ENCODE assay signal across 11 mouse cellular contexts in the genomic region with DNA sequence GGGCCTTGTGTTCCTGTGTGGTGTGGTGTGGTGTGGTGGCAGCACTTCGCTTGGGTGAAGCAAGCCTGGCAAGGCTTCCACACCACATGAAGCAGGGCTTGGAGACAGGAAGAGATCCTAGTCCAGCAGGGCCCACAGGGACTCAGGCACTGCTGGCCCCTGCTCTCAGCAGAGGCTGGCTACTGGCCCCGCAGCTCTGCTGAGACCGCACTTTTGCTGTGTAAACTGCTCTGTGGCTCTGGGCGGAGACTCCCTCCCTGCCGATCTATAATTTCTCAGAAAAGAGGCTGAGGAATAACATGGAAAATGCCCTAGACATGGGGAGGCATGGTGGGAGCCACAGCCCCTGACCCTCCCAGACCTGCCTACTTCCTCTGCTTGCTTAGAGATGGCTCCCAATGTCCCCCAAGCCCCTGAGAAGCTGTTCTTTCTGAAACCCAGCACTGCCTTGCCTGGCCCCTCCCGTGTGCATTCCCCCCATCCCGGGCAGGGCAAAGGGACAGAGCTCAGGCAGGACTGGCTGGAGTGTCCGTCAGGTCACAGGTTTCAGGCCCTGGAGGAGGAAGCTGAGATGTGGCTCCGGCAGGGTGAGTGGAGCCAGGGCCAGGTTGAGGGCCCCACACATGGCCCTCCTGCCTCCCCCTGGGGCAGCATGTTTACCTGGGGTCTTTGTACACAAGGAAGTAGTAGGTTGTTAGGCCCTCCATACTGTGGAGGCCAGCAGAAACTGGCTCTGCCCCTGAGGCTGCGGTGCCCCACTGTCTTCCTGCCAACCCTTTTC. TPM values are rescaled to one million over a fixed set of nuclear protein-coding genes. Genes with fewer than 3 reads are reported as not detected.
DNase-seq lines count a peak whose midpoint lies in the region; ATAC-seq and TF ChIP-seq lines count a peak whose summit lies in the region.
"Had no signal": no experiment of that assay in that cellular context is flagged by ENCODE, and none has a peak within 500 bp of the region (broad histone marks: within the 10 kb centered on the region; RNA-seq: fewer than 3 reads in every experiment).

No protein-coding gene starts in this region.

- H3K27me3 ChIP-seq in forebrain, embryonic 10.5 days (ENCODE audit: poor library complexity, severe bottlenecking), result no peaks in the 10 kb centered on the region
- H3K27me3 ChIP-seq in forebrain, embryonic 16.5 days (replicated peaks; ENCODE audit: control insufficient read depth, insufficient read depth, low read length), result no peaks in the 10 kb centered on the region
- no peaks in the 10 kb centered on the region for H3K27me3 ChIP-seq in midbrain, embryonic 15.5 days (replicated peaks)
- H3K27me3 ChIP-seq in midbrain, postnatal 0 days (ENCODE audit: insufficient read depth, low read length), result no peaks in the 10 kb centered on the region
- H3K27me3 ChIP-seq in stomach, postnatal 0 days (ENCODE audit: control insufficient read depth, insufficient read depth, low read length), result no peaks in the 10 kb centered on the region
- H3K27me3 ChIP-seq: forebrain, embryonic 12.5 days had no signal

- H3K9ac ChIP-seq in forebrain, embryonic 16.5 days (replicated peaks; ENCODE audit: low read depth, low read length), result no peak overlapping the region
- H3K9ac ChIP-seq in midbrain, embryonic 15.5 days, result 0 out of 2 replicates have a peak overlapping the region, but pooled peaks have one; percentile 6
- no peak overlapping the region for H3K9ac ChIP-seq in midbrain, postnatal 0 days (replicated peaks; ENCODE audit: low read length, poor library complexity, severe bottlenecking)
- H3K9ac ChIP-seq in stomach, postnatal 0 days (ENCODE audit: low read length), result peak overlapping the region; percentile 53
- H3K9ac ChIP-seq: forebrain, embryonic 12.5 days had no signal

- peaks cover 8% of the 10 kb centered on the region for H3K36me3 ChIP-seq in forebrain, embryonic 10.5 days (replicated peaks)
- H3K36me3 ChIP-seq in forebrain, embryonic 16.5 days (ENCODE audit: control insufficient read depth, insufficient read depth), result no peaks in the 10 kb centered on the region
- H3K36me3 ChIP-seq in midbrain, embryonic 15.5 days (replicated peaks), result no peaks in the 10 kb centered on the region; the same call in 1 of the 2 replicates
- no peaks in the 10 kb centered on the region; the same call in 1 of the 2 replicates for H3K36me3 ChIP-seq in midbrain, postnatal 0 days (ENCODE audit: insufficient read depth, low read length)
- H3K36me3 ChIP-seq in stomach, postnatal 0 days (ENCODE audit: control insufficient read depth, insufficient read depth, low read length), result no peaks in the 10 kb centered on the region

- H3K9me3 ChIP-seq in forebrain, embryonic 10.5 days, result no peaks in the 10 kb centered on the region
- H3K9me3 ChIP-seq in forebrain, embryonic 16.5 days (ENCODE audit: control insufficient read depth, low read length), result no peaks in the 10 kb centered on the region
- no peaks in the 10 kb centered on the region for H3K9me3 ChIP-seq in midbrain, embryonic 15.5 days
- no peaks in the 10 kb centered on the region for H3K9me3 ChIP-seq in midbrain, postnatal 0 days (ENCODE audit: low read length)
- H3K9me3 ChIP-seq in stomach, postnatal 0 days (ENCODE audit: control insufficient read depth, low read length), result no peaks in the 10 kb centered on the region
- H3K9me3 ChIP-seq: forebrain, embryonic 12.5 days had no signal

- 71% methylated on average over 10 of the region's 10 CpGs for WGBS in forebrain, embryonic 10.5 days
- WGBS in forebrain, embryonic 16.5 days, result 68% methylated on average over 10 of the region's 10 CpGs
- 67% methylated on average over 10 of the region's 10 CpGs for WGBS in midbrain, embryonic 15.5 days
- WGBS in midbrain, postnatal 0 days, result 68% methylated on average over 10 of the region's 10 CpGs
- WGBS in stomach, postnatal 0 days, result 30% methylated on average over 10 of the region's 10 CpGs

- no peak for ATAC-seq in forebrain, embryonic 16.5 days
- no peak for ATAC-seq in midbrain, embryonic 15.5 days (replicated peaks)
- ATAC-seq in midbrain, postnatal 0 days (ENCODE audit: low FRiP score), result no peak
- peak; percentile 33 for ATAC-seq in stomach, postnatal 0 days (ENCODE audit: low FRiP score, low TSS enrichment)
- ATAC-seq in frontal cortex, adult (ENCODE audit: low TSS enrichment), result no peak

- H3K4me1 ChIP-seq in forebrain, embryonic 10.5 days, result peaks cover 22% of the 10 kb centered on the region
- no peaks in the 10 kb centered on the region for H3K4me1 ChIP-seq in forebrain, embryonic 16.5 days (replicated peaks; ENCODE audit: control insufficient read depth, insufficient read depth, low read length)
- H3K4me1 ChIP-seq in midbrain, embryonic 15.5 days, result no peaks in the 10 kb centered on the region
- no peaks in the 10 kb centered on the region for H3K4me1 ChIP-seq in midbrain, postnatal 0 days (ENCODE audit: insufficient read depth, low read length)
- H3K4me1 ChIP-seq in stomach, postnatal 0 days (replicated peaks; ENCODE audit: control insufficient read depth, insufficient read depth), result no peaks in the 10 kb centered on the region
- H3K4me1 ChIP-seq: forebrain, embryonic 12.5 days had no signal

- H3K4me2 ChIP-seq in forebrain, embryonic 16.5 days (ENCODE audit: low read length), result no peak overlapping the region
- no peak overlapping the region for H3K4me2 ChIP-seq in midbrain, embryonic 15.5 days
- no peak overlapping the region for H3K4me2 ChIP-seq in midbrain, postnatal 0 days (ENCODE audit: low read depth, low read length, poor library complexity, severe bottlenecking)
- H3K4me2 ChIP-seq in stomach, postnatal 0 days (replicated peaks; ENCODE audit: low read depth), result peak overlapping the region; percentile 27; the same call in 1 of the 2 replicates
- H3K4me2 ChIP-seq: forebrain, embryonic 12.5 days; midbrain, embryonic 11.5 days had no signal

- H3K27ac ChIP-seq in forebrain, embryonic 10.5 days, result peak overlapping the region; percentile 48
- H3K27ac ChIP-seq in forebrain, embryonic 16.5 days (ENCODE audit: low read length), result no peak overlapping the region
- H3K27ac ChIP-seq in midbrain, embryonic 15.5 days, result no peak overlapping the region
- H3K27ac ChIP-seq in midbrain, postnatal 0 days (ENCODE audit: low read depth, low read length), result no peak overlapping the region
- H3K27ac ChIP-seq in stomach, postnatal 0 days (replicated peaks), result peak overlapping the region; percentile 76
- H3K27ac ChIP-seq: forebrain, embryonic 12.5 days had no signal

- no peak for DNase-seq in forebrain, embryonic 10.5 days (ENCODE audit: extremely low spot score, low spot score)
- no peak for DNase-seq in midbrain, postnatal 0 days (ENCODE audit: low spot score)
- DNase-seq in kidney, postnatal 14 days, result peak; percentile 75
- DNase-seq in stomach, postnatal 0 days (ENCODE audit: low spot score), result peak; percentile 46
- DNase-seq in left cerebral cortex, adult 11 months (ENCODE audit: low spot score), result no peak
- DNase-seq: cerebellum, adult 18-20 months had no signal

- no peak overlapping the region for H3K4me3 ChIP-seq in forebrain, embryonic 10.5 days
- H3K4me3 ChIP-seq in forebrain, embryonic 16.5 days (replicated peaks; ENCODE audit: low read length), result no peak overlapping the region
- H3K4me3 ChIP-seq in midbrain, embryonic 15.5 days, result no peak overlapping the region
- no peak overlapping the region for H3K4me3 ChIP-seq in midbrain, postnatal 0 days (ENCODE audit: low read depth, low read length)
- H3K4me3 ChIP-seq in stomach, postnatal 0 days (ENCODE audit: low read depth, low read length), result no peak overlapping the region
- H3K4me3 ChIP-seq: forebrain, embryonic 12.5 days had no signal

- no peak for TF ChIP-seq CTCF in midbrain, postnatal 0 days (IDR thresholded peaks at IDR 0.05)
- no peak for TF ChIP-seq CTCF in stomach, postnatal 0 days (IDR thresholded peaks at IDR 0.05; ENCODE audit: low read depth)

- no peak for TF ChIP-seq EP300 in stomach, postnatal 0 days (optimal IDR thresholded peaks at IDR 0.05)

RNA-seq across cellular contexts. Expression of gene Nubp2, which starts 8.6 kb away (rescaled TPM):
- polyA plus RNA-seq in forebrain, embryonic 10.5 days (2016; fragmentation: Nextera tagmentation; extraction: Ambion mirVana), result 81.3 and 82.5 TPM in 2 replicates
- 66.8 and 71.1 TPM in 2 replicates for polyA plus RNA-seq in forebrain, embryonic 16.5 days (2015; fragmentation: Nextera tagmentation; extraction: Ambion mirVana)
- 61.2 and 65.7 TPM in 2 replicates for polyA plus RNA-seq in midbrain, embryonic 15.5 days (2015; fragmentation: Nextera tagmentation; extraction: Ambion mirVana)
- total RNA-seq in midbrain, postnatal 0 days (2014; rRNA removed), result 39.6 and 60.2 TPM in 2 replicates
- 55.8 and 63.9 TPM in 2 replicates for polyA plus RNA-seq in midbrain, postnatal 0 days (2015; fragmentation: Nextera tagmentation; extraction: Ambion mirVana)
- polyA plus RNA-seq in stomach, postnatal 0 days (2015; fragmentation: Nextera tagmentation; extraction: Ambion mirVana), result 39.4 and 40.5 TPM in 2 replicates

RNA-seq across cellular contexts. Expression of gene Spsb3, which starts 8.9 kb away (rescaled TPM):
- polyA plus RNA-seq in forebrain, embryonic 10.5 days (2016; fragmentation: Nextera tagmentation; extraction: Ambion mirVana), result 42.8 and 45.3 TPM in 2 replicates
- polyA plus RNA-seq in forebrain, embryonic 16.5 days (2015; fragmentation: Nextera tagmentation; extraction: Ambion mirVana), result 82.1 and 86.8 TPM in 2 replicates
- polyA plus RNA-seq in midbrain, embryonic 15.5 days (2015; fragmentation: Nextera tagmentation; extraction: Ambion mirVana), result 94.1 and 97.2 TPM in 2 replicates
- 87.5 and 105 TPM in 2 replicates for total RNA-seq in midbrain, postnatal 0 days (2014; rRNA removed)
- 100 and 110 TPM in 2 replicates for polyA plus RNA-seq in midbrain, postnatal 0 days (2015; fragmentation: Nextera tagmentation; extraction: Ambion mirVana)
- polyA plus RNA-seq in stomach, postnatal 0 days (2015; fragmentation: Nextera tagmentation; extraction: Ambion mirVana), result 45.5 and 47.8 TPM in 2 replicates

RNA-seq across cellular contexts. Expression of gene Igfals, which starts 11.7 kb away (rescaled TPM):
- 0.17 and 0.36 TPM in 2 replicates for polyA plus RNA-seq in forebrain, embryonic 10.5 days (2016; fragmentation: Nextera tagmentation; extraction: Ambion mirVana)
- 0.19 TPM in 1 of 2 replicates, not detected in the other for polyA plus RNA-seq in forebrain, embryonic 16.5 days (2015; fragmentation: Nextera tagmentation; extraction: Ambion mirVana)
- polyA plus RNA-seq in midbrain, embryonic 15.5 days (2015; fragmentation: Nextera tagmentation; extraction: Ambion mirVana), result 0.10 TPM in 1 of 2 replicates, not detected in the other
- total RNA-seq in midbrain, postnatal 0 days (2014; rRNA removed), result 0.28 TPM in 1 of 2 replicates, not detected in the other
- 0.31 TPM in 1 of 2 replicates, not detected in the other for polyA plus RNA-seq in midbrain, postnatal 0 days (2015; fragmentation: Nextera tagmentation; extraction: Ambion mirVana)
- 5.6 and 5.9 TPM in 2 replicates for polyA plus RNA-seq in stomach, postnatal 0 days (2015; fragmentation: Nextera tagmentation; extraction: Ambion mirVana)

RNA-seq across cellular contexts. Expression of gene Eme2, which starts 17.4 kb away (rescaled TPM):
- 30.3 and 30.4 TPM in 2 replicates for polyA plus RNA-seq in forebrain, embryonic 10.5 days (2016; fragmentation: Nextera tagmentation; extraction: Ambion mirVana)
- polyA plus RNA-seq in forebrain, embryonic 16.5 days (2015; fragmentation: Nextera tagmentation; extraction: Ambion mirVana), result 32.4 and 35.7 TPM in 2 replicates
- polyA plus RNA-seq in midbrain, embryonic 15.5 days (2015; fragmentation: Nextera tagmentation; extraction: Ambion mirVana), result 31.5 and 33.4 TPM in 2 replicates
- 29.7 and 31.7 TPM in 2 replicates for total RNA-seq in midbrain, postnatal 0 days (2014; rRNA removed)
- 20.2 and 22.5 TPM in 2 replicates for polyA plus RNA-seq in midbrain, postnatal 0 days (2015; fragmentation: Nextera tagmentation; extraction: Ambion mirVana)
- polyA plus RNA-seq in stomach, postnatal 0 days (2015; fragmentation: Nextera tagmentation; extraction: Ambion mirVana), result 15.6 and 17.6 TPM in 2 replicates

RNA-seq across cellular contexts. Expression of gene Mrps34, which starts 17.4 kb away (rescaled TPM):
- 100 and 103 TPM in 2 replicates for polyA plus RNA-seq in forebrain, embryonic 10.5 days (2016; fragmentation: Nextera tagmentation; extraction: Ambion mirVana)
- 72.3 and 79.8 TPM in 2 replicates for polyA plus RNA-seq in forebrain, embryonic 16.5 days (2015; fragmentation: Nextera tagmentation; extraction: Ambion mirVana)
- polyA plus RNA-seq in midbrain, embryonic 15.5 days (2015; fragmentation: Nextera tagmentation; extraction: Ambion mirVana), result 73.1 and 78.9 TPM in 2 replicates
- total RNA-seq in midbrain, postnatal 0 days (2014; rRNA removed), result 43.8 and 46.1 TPM in 2 replicates
- 128 and 131 TPM in 2 replicates for polyA plus RNA-seq in midbrain, postnatal 0 days (2015; fragmentation: Nextera tagmentation; extraction: Ambion mirVana)
- polyA plus RNA-seq in stomach, postnatal 0 days (2015; fragmentation: Nextera tagmentation; extraction: Ambion mirVana), result 102 and 104 TPM in 2 replicates

Comparison
In these comparisons a context has a peak if more than half of its experiments do, and no peak if none do; other contexts are left out.
1. H3K27ac ChIP-seq: peak in forebrain, embryonic 10.5 days (single experiment) and stomach, postnatal 0 days (single experiment); none in forebrain, embryonic 16.5 days (single experiment), midbrain, embryonic 15.5 days (single experiment) and midbrain, postnatal 0 days (single experiment).
2. H3K9ac ChIP-seq: peak in midbrain, embryonic 15.5 days (single experiment) and stomach, postnatal 0 days (single experiment); none in forebrain, embryonic 16.5 days (single experiment) and midbrain, postnatal 0 days (single experiment).
3. DNase-seq: peak in kidney, postnatal 14 days (single experiment) and stomach, postnatal 0 days (single experiment); none in forebrain, embryonic 10.5 days (single experiment), midbrain, postnatal 0 days (single experiment) and left cerebral cortex, adult 11 months (single experiment).